Mouse (Mus musculus) liver, adult 2 months (tissue): ENCODE measurements around the gene Hoxa4. TPM values are rescaled to one million over a fixed set of nuclear protein-coding genes. Genes with fewer than 3 reads are reported as not detected.
A peak's percentile ranks its signal among the peaks of the same experiment; 100 is the strongest.

Experiments
- DNase-seq: peaks from one replicate; pipeline ENCODE4 v3.0.0-alpha.2; 2011; ENCODE audit warnings: low read depth, low spot score; ENCODE audit errors: extremely low read depth
- H3K27ac ChIP-seq: fragments of 200-500 bp; replicated peaks from 2 replicates; pipeline ENCODE4 v1.5.1; 2012; ENCODE audit warnings: low read depth, mild to moderate bottlenecking, control low read depth, inconsistent platforms, low read length; ENCODE audit not compliant: insufficient read depth
- H3K27me3 ChIP-seq: fragments of 200-500 bp; 2 replicates; pipeline ENCODE4 v1.6.1; 2012; ENCODE audit warnings: mild to moderate bottlenecking, moderate library complexity, low read length, inconsistent platforms; ENCODE audit not compliant: control insufficient read depth, insufficient read depth
- H3K36me3 ChIP-seq: fragments of 200-500 bp; 2 replicates; pipeline ENCODE4 v1.6.1; 2012; ENCODE audit warnings: low read length, inconsistent platforms; ENCODE audit not compliant: control insufficient read depth, insufficient read depth
- H3K4me1 ChIP-seq: fragments of 200-500 bp; 2 replicates; pipeline ENCODE4 v1.6.1; 2011; ENCODE audit warnings: low read length; ENCODE audit not compliant: control insufficient read depth, insufficient read depth
- H3K4me3 ChIP-seq: fragments of 200-500 bp; 2 replicates; pipeline ENCODE4 v1.5.1; 2011; ENCODE audit warnings: low read depth, mild to moderate bottlenecking, control low read depth, low read length, moderate library complexity; ENCODE audit not compliant: insufficient read depth
- H3K79me2 ChIP-seq: fragments of 200-500 bp; 2 replicates; pipeline ENCODE4 v1.6.1; 2012; ENCODE audit warnings: inconsistent platforms, mild to moderate bottlenecking, low read length, moderate library complexity; ENCODE audit not compliant: control insufficient read depth, insufficient read depth
- H3K9ac ChIP-seq: fragments of 200-500 bp; 2 replicates; pipeline ENCODE4 v1.6.1; 2012; ENCODE audit warnings: low read depth, mild to moderate bottlenecking, control low read depth, inconsistent platforms, low read length
- CTCF ChIP-seq: fragments of 200-500 bp; IDR thresholded peaks from 2 replicates; pipeline ENCODE4 v1.5.1; 2011; ENCODE audit warnings: low read depth, low read length, control low read depth
- POLR2A ChIP-seq: fragments of 200-500 bp; IDR thresholded peaks from 2 replicates; pipeline ENCODE4 v1.6.1; 2011; ENCODE audit warnings: low read length, control low read depth; ENCODE audit not compliant: insufficient read depth; ENCODE audit errors: extremely low read depth
- WGBS: fragments of 180-500 bp; shearing (Covaris S2); methylation state at CpG from one replicate; pipeline ENCODE4 v1.1.7; 2018; 5-methylcytosine and 5-hydroxymethylcytosine counted together
- polyA plus RNA-seq: library from polyadenylated mRNA; depleted of rRNA; stranded (reverse); fragments of >200 nt; gene quantifications from 2 replicates; pipeline ENCODE4 v1.2.3, GENCODE M21; 2012
- total RNA-seq: library from RNA; depleted of rRNA; stranded (reverse); fragments of >200 nt; gene quantifications from 2 replicates; pipeline ENCODE4 v1.2.3, GENCODE M21; 2014

Gene Hoxa4
- total and polyA plus RNA-seq, 2 experiments, result 0.23 to 0.28 TPM

DNA sequence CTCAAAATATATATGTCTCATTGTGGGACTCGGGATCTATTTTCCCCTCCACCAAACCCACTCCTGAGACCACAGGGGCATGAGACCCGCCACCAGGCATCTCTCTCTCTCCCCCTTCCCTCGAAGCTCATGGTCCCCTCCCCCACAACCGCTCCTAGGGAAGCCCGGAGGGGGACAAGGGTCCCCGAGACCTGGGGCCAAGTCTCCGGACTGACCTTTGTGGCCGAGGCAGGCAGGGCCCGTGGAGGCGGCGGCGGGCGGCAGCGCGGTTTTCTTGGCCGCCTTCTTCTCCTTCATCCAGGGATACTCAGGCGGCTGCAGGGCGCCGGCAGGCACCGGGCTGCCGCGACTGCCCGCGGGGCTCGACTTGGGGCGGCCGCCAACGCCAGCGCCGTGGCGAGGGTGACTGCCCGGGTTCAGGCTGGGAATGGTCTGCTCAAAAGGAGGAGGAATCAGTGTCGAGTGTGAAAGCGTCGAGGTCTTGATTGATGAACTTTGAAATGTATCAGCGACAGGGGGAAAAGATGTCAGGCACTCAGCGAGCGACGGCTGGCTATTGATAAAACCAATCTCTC, 27.4 kb downstream of the Hoxa4 start:
- peaks cover 28% of the 10 kb centered on the region; the same call in 1 of the 2 replicates for H3K27me3 ChIP-seq
- H3K4me1 ChIP-seq, result no peaks in the 10 kb centered on the region; the same call in 1 of the 2 replicates
- no peak for DNase-seq
- 4% methylated on average over 39 of the region's 39 CpGs for WGBS
- no peak for TF ChIP-seq CTCF
- TF ChIP-seq POLR2A, result no peak
- H3K4me3 ChIP-seq, result peak overlapping the region; percentile 65
- peak overlapping the region; percentile 60 for H3K27ac ChIP-seq
- no peaks in the 10 kb centered on the region for H3K79me2 ChIP-seq
- peak overlapping the region; percentile 75 for H3K9ac ChIP-seq
- no peaks in the 10 kb centered on the region for H3K36me3 ChIP-seq

DNA sequence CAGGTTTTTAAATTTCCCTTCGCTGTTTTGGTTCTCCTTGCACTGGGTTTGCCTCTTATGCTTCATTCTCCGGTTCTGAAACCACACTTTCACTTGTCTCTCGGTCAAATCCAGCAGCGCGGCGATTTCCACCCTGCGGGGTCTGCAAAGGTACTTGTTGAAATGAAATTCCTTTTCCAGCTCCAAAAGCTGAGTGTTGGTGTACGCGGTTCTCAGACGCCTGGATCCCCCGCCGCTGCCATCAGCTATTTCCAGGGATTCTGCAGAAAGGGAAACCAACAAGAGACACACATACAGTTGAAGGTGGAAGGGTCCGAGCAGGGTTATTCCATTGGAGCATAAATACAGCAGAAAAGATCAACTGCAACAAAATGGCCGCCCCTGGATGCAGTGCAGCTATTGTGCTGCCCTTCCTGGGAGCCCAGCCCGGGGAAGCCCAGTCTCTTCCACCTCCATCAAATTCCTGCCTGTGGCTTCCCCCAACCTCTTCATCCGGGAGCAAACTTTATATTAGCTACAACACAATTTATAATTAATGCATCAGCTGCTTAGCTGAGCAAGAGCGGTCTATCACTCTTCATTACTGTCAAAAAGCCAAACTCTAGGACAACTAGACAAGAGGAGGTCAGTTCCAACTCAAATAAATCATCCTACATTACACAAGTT, 28.1 kb downstream of the Hoxa4 start:
- Histone ChIP-seq H3K9ac (peak overlapping the region; percentile 17; the same call in 1 of the 2 replicates), H3K27ac (peak overlapping the region; percentile 63), H3K27me3 (peaks cover 25% of the 10 kb centered on the region; the same call in 1 of the 2 replicates), H3K4me3 (peak overlapping the region; percentile 65; the same call in 1 of the 2 replicates), H3K4me1 (no peaks in the 10 kb centered on the region; the same call in 1 of the 2 replicates), H3K79me2 (no peaks in the 10 kb centered on the region), H3K36me3 (no peaks in the 10 kb centered on the region)
- no peak for TF ChIP-seq CTCF
- TF ChIP-seq POLR2A, result no peak
- DNase-seq, result no peak
- WGBS, result 7% methylated on average over 17 of the region's 17 CpGs

DNA sequence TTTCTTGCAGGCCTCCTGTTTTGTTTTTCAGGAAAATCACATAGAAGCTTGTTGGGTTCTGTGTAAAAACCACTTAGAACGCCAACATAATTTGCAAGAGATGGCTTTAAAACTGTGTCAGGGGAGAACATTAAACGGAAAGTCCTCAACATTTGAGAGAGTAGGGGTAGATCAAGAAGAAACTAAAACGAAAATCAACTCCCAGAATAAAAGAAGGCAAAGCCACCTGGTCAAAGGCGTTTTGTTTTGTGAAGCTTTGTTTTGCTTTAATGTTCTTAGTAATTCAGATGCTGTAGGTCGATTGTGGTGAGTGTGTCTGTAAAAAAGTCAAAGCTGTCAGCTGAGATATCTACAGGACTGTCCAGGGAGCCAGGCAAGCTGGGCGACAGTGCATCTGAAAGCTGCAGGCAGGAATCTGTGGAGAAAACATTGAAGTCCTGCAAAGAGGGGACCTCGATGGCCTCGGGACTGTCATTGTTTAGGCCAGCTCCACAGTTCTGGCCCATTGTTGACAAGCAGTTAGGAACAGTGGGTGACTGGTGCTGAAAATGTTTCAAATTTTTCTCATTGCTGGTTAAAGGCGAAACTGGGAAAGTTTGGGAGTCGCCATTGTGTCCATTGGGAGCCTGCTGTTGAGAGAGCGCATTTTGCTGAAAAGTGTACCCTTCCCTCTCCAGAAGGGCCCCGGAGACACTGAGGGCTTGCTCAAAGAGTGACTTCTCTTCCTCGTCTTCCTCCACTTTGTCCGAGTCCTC, 28.8 kb downstream of the Hoxa4 start:
- WGBS, result 8% methylated on average over 14 of the region's 14 CpGs
- Histone ChIP-seq H3K27me3 (peaks cover 29% of the 10 kb centered on the region; the same call in 1 of the 2 replicates), H3K4me1 (no peaks in the 10 kb centered on the region; the same call in 1 of the 2 replicates), H3K36me3 (no peaks in the 10 kb centered on the region), H3K79me2 (no peaks in the 10 kb centered on the region), H3K27ac (peak overlapping the region; percentile 63), H3K9ac (peak overlapping the region; percentile 44), H3K4me3 (no peak overlapping the region)
- no peak for TF ChIP-seq CTCF
- no peak for TF ChIP-seq POLR2A
- no peak for DNase-seq

DNA sequence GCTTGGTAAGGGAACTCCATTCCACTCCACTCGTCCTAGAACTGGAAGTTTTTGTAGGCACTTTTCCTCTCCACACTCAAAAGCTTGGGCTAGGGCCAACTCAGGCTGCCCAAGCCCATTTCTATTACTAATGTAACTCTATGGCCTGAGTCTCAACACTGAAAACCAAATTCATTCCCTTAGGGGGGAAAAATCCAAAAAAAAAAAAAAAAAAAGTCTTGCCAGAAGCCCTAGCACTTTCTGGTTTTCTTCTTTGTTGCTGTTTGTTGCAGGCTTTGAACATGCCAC, 29.5 kb downstream of the Hoxa4 start:
- WGBS, result 16% methylated on average over 1 of the region's 1 CpGs
- Histone ChIP-seq H3K36me3 (no peaks in the 10 kb centered on the region), H3K27ac (no peak overlapping the region), H3K4me3 (no peak overlapping the region), H3K4me1 (no peaks in the 10 kb centered on the region), H3K9ac (no peak overlapping the region), H3K27me3 (peaks cover 26% of the 10 kb centered on the region; the same call in 1 of the 2 replicates), H3K79me2 (no peaks in the 10 kb centered on the region)
- TF ChIP-seq POLR2A, result no peak
- no peak for TF ChIP-seq CTCF
- DNase-seq, result no peak

DNA sequence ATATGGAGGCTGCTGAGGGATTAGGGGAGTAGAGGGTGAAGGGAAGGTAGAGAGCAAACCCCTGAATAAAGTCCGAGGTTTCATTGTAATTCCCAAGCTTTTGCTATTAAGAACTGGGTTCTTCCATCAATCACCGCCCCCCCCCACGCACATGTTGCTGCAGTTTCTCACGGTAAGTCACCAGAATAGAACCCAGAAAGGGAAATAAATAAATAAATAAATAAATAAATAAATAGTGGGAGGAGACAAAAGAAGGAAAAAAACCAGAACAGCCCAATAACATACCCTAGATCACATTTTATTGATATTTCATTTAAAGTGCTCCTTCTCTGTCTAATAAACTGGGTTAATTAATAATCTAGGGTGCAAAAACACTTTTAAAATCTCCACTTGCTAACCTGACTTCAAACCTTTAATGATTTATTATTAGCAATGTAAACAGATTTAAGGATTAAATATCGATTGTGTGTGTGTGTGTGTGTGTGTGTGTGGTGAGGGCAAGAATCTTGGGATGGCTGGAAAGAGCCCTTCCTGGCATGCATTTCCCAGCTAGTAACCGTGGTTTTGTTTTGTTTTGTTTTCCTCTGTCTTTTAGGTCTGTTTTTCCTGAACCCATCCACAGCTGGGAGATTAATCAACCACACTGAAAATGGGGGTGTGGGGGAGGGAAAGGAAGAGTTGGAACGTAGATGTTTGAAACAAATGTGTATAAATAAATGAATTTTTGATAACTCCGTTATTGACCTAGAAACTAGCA, 30.0 kb downstream of the Hoxa4 start:
- Histone ChIP-seq H3K27me3 (peaks cover 29% of the 10 kb centered on the region; the same call in 1 of the 2 replicates), H3K4me3 (0 out of 2 replicates have a peak overlapping the region, but pooled peaks have one; percentile 18)
- WGBS, result 11% methylated on average over 8 of the region's 8 CpGs

More for the DNA sequence above, 30.0 kb downstream of the Hoxa4 start:
- Histone ChIP-seq H3K36me3 (no peaks in the 10 kb centered on the region), H3K4me1 (no peaks in the 10 kb centered on the region), H3K9ac (no peak overlapping the region), H3K79me2 (no peaks in the 10 kb centered on the region), H3K27ac (peak overlapping the region; percentile 57)
- no peak for DNase-seq
- TF ChIP-seq CTCF (no peak), POLR2A (no peak)
